Mouse (Mus musculus) small intestine, adult 2 months (tissue): Measurements from ENCODE around the gene Myom3. TPM values are rescaled to one million over a fixed set of nuclear protein-coding genes. Genes with fewer than 3 reads are reported as not detected.
A peak's percentile ranks its signal among the peaks of the same experiment; 100 is the strongest.

Source experiments
- H3K27ac ChIP-seq: fragments of 200-500 bp; 2 replicates; pipeline ENCODE4 v1.5.1; 2012; ENCODE audit warnings: low read depth, low read length, control low read depth, inconsistent platforms; ENCODE audit not compliant: insufficient read depth
- H3K27me3 ChIP-seq: fragments of 200-500 bp; 2 replicates; pipeline ENCODE4 v1.6.1; 2012; ENCODE audit warnings: mild to moderate bottlenecking, moderate library complexity, low read length, inconsistent platforms; ENCODE audit not compliant: control insufficient read depth, insufficient read depth
- H3K36me3 ChIP-seq: fragments of 200-500 bp; 2 replicates; pipeline ENCODE4 v1.6.1; 2012; ENCODE audit warnings: mild to moderate bottlenecking, low read length, control low read depth, inconsistent platforms; ENCODE audit not compliant: control insufficient read depth, insufficient read depth
- H3K4me1 ChIP-seq: fragments of 200-500 bp; 2 replicates; pipeline ENCODE4 v1.6.1; 2012; ENCODE audit warnings: low read length, inconsistent platforms, mixed read lengths; ENCODE audit not compliant: control insufficient read depth, insufficient read depth, insufficient read length
- H3K4me3 ChIP-seq: fragments of 200-500 bp; 2 replicates; pipeline ENCODE4 v1.5.1; 2012; ENCODE audit warnings: low read depth, mild to moderate bottlenecking, control low read depth, inconsistent platforms, low read length, moderate library complexity
- CTCF ChIP-seq: fragments of 200-500 bp; IDR thresholded peaks from 2 replicates; pipeline ENCODE4 v1.5.1; 2012; ENCODE audit warnings: low read depth, mild to moderate bottlenecking, control low read depth, inconsistent platforms, low read length, moderate library complexity, mixed read lengths; ENCODE audit not compliant: insufficient replicate concordance, insufficient read length; ENCODE audit errors: extremely low read depth
- POLR2A ChIP-seq: fragments of 200-500 bp; IDR thresholded peaks from 2 replicates; pipeline ENCODE4 v1.6.1; 2012; ENCODE audit warnings: low read depth, mild to moderate bottlenecking, control low read depth, inconsistent platforms, low read length, moderate library complexity
- WGBS: fragments of 180-500 bp; shearing (Covaris S2); methylation state at CpG from one replicate; pipeline ENCODE4 v1.1.7; 2018; 5-methylcytosine and 5-hydroxymethylcytosine counted together
- polyA plus RNA-seq: library from polyadenylated mRNA; depleted of rRNA; stranded (reverse); fragments of >200 nt; gene quantifications from 2 replicates; pipeline ENCODE4 v1.2.3, GENCODE M21; 2012

The Myom3 gene
- polyA plus RNA-seq, 1 experiment, result 1.1 TPM

DNA sequence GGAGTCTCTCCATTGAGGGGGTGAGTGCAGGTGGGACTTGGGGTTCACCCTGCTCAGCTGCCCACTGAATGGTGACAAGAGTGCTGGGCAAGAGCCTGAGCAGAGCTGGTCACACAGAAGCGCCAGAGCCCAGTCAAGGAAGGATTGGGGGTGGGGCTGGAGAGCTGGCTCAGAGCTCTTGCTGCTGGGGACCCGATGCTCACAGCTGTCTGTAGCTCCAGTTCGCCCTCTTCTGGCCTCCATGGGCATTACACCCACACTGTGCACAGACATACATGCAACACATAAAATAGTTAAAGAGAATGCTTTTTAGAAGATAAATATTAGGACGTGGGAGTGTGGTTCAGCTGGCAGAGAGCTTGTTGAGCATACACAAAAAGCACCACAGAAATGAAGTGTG, 43.8 kb downstream of the Myom3 start:
- Histone ChIP-seq H3K27me3 (no peaks in the 10 kb centered on the region), H3K4me1 (peaks cover 2% of the 10 kb centered on the region), H3K4me3 (no peak overlapping the region), H3K27ac (no peak overlapping the region), H3K36me3 (no peaks in the 10 kb centered on the region)
- WGBS, result 66% methylated on average over 4 of the region's 4 CpGs
- peak; percentile 41; the same call in 1 of the 2 replicates for TF ChIP-seq CTCF
- TF ChIP-seq POLR2A, result no peak

DNA sequence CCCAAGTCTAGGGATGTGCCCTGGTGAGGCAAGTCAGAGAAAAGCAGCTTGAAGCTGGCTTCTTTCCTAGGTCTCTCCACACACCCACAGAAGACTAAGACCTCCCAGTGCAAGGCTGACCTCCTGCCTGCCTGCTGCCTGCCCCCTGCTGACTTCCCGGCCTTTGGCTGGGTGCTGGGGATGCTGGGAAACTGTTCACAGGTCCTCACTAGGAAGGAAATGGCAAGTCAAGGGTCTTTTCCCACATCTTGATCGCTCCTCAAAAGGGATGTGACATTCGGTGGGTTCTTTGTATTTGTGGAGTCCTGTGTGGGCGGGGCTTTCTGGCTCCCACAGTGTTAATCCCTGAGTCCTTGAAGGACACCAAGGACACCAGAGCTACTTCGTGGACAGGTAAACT, 44.7 kb downstream of the Myom3 start:
- no peaks in the 10 kb centered on the region for H3K27me3 ChIP-seq
- H3K4me3 ChIP-seq, result no peak overlapping the region
- 85% methylated on average over 5 of the region's 5 CpGs for WGBS
- H3K4me1 ChIP-seq, result peaks cover 2% of the 10 kb centered on the region; the same call in 1 of the 2 replicates
- H3K36me3 ChIP-seq, result no peaks in the 10 kb centered on the region; the same call in 1 of the 2 replicates
- no peak for TF ChIP-seq POLR2A
- TF ChIP-seq CTCF, result no peak
- H3K27ac ChIP-seq, result no peak overlapping the region

DNA sequence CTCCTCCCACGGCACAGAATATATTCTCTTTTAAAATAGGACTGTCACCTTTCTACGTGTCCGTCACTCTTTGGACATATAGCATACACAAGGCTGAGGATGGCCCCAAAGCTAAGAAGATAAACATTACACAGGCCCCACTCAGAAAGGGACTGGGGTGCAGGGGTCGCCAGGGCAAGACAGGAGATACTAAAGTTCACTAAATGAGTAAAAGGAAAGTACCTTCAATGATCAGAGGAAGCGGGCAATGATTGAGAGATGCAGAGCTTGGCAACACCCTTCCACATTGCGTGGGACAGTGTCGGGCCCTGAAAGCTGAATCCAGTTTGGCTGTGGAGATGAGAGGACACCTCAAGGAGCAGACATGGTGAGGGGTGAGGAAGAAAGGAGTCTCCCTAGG, 55.4 kb downstream of the Myom3 start:
- no peaks in the 10 kb centered on the region for H3K4me1 ChIP-seq
- H3K27ac ChIP-seq, result no peak overlapping the region
- TF ChIP-seq POLR2A (no peak), CTCF (no peak)
- H3K27me3 ChIP-seq, result no peaks in the 10 kb centered on the region
- no peak overlapping the region for H3K4me3 ChIP-seq
- 81% methylated on average over 7 of the region's 7 CpGs for WGBS
- no peaks in the 10 kb centered on the region for H3K36me3 ChIP-seq

DNA sequence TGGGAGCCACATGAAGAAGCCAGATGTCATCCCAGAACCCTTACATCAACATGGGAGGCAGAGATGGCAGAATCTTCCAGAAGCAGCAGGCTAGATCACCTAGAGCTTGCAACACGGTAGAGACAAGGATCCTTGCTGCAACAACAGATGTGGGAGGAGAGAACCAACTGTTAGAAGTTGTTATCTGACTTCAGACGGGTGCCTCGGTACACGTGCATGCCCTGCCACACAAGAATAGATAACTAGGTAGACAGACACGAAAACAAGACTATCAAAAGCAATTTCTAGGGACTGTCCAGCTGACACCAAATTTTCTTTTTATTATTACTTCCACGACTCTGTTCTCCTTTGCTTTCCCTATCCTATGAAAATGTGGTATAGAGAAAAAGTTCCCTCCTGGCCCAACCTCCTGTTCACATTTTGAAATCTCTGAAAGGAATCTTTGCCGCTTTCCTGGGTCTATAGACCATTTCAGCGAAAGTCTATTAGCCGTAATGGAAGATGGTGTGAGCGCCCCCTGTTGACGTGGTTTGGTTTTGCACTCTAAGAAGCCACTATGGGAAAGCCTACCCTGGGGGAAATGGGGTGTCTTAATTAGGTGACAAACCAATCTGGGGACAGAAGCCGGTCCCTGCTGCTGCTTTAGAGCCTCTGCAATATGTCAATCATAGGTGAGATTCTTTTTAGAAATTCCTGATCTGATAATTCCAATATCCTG, 57.5 kb downstream of the Myom3 start:
- peak; percentile 52; the same call in 1 of the 2 replicates for TF ChIP-seq CTCF
- no peak for TF ChIP-seq POLR2A
- no peaks in the 10 kb centered on the region for H3K27me3 ChIP-seq
- no peaks in the 10 kb centered on the region for H3K4me1 ChIP-seq
- H3K27ac ChIP-seq, result no peak overlapping the region
- no peaks in the 10 kb centered on the region for H3K36me3 ChIP-seq
- WGBS, result 18% methylated on average over 12 of the region's 12 CpGs
- no peak overlapping the region for H3K4me3 ChIP-seq

DNA sequence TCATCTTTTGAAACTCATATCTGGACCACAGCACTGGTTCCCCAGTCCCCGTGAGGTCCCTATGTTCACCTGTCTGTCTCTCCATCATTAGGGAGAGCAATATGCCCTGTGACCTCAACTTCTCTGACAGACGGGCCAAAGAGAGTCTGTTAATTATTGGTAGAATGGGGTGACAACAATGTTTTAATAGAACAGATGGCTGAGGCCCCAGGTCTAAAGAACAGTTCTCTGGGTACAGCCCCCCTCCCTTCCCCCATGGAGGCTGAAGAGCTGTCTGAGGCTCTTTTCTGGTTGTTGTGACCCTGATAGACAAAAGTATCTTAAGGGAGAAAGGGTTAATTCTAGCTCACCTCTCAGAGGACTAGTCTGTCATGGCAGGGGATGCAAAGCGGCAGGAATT, 58.9 kb downstream of the Myom3 start:
- Histone ChIP-seq H3K36me3 (no peaks in the 10 kb centered on the region), H3K4me3 (no peak overlapping the region), H3K27ac (no peak overlapping the region), H3K4me1 (no peaks in the 10 kb centered on the region), H3K27me3 (no peaks in the 10 kb centered on the region)
- 48% methylated on average over 3 of the region's 3 CpGs for WGBS
- TF ChIP-seq CTCF, result no peak
- TF ChIP-seq POLR2A, result no peak

DNA sequence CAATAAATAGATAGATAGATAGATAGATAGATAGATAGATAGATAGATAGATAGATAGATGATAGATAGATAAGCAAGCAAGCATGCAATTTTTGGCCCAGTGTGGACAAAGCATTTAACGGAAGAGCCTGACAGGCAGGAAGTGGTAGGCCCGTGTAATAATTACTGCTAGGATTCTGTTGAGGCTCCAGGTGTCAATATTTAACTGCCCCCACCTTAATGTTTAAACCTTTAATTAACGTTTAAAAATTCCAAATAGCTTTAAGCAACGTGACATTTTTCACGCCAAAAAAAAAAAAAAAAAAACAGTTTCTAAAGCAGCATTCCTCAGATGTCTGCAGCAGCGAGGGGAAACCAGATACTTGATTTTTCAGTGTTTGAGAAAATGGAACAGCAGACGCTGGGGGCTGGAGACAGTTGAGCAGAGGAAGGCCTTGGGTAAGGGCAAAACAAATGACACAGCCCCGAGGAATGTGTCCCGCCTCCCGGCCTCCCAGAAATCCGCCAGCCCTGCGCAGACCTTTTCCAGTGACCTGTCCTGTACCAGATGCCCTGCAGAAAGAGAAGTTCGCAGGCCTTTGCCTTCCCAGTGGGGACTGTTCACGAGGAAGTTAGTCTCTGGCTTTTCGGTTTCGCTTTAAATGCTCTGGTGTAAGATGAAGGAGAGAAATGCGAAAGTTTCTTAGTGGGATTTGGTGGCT, 60.5 kb downstream of the Myom3 start:
- Histone ChIP-seq H3K4me3 (no peak overlapping the region), H3K4me1 (no peaks in the 10 kb centered on the region), H3K36me3 (no peaks in the 10 kb centered on the region), H3K27ac (peak overlapping the region; percentile 26), H3K27me3 (no peaks in the 10 kb centered on the region)
- 63% methylated on average over 17 of the region's 17 CpGs for WGBS
- no peak for TF ChIP-seq CTCF
- no peak for TF ChIP-seq POLR2A

DNA sequence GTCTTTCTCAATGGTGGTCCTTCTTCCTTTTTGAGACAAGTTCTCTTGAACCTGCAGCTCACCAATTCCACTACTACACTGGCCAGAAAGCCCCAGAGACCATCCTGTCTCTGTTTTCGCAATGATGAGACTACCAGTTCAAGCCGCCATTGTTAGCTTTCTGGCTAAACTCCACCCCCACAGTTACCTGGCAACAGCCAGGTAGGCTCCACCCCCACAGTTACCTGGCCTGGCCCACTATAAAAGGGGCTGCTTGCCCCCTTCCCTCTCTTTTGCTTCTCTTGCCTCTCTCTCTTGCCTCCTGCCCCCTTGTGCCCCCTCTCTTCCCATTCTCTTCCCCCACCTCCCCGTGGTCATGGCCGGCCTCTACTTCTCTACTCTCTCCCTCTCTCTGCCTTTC, 62.3 kb downstream of the Myom3 start:
- TF ChIP-seq CTCF (no peak), POLR2A (no peak)
- H3K27me3 ChIP-seq, result no peaks in the 10 kb centered on the region
- H3K4me3 ChIP-seq, result no peak overlapping the region
- 91% methylated on average over 4 of the region's 4 CpGs for WGBS
- H3K27ac ChIP-seq, result no peak overlapping the region
- no peaks in the 10 kb centered on the region for H3K4me1 ChIP-seq
- no peaks in the 10 kb centered on the region for H3K36me3 ChIP-seq
